9 mouse cellular contexts compared by ENCODE assay signal in the genomic region with DNA sequence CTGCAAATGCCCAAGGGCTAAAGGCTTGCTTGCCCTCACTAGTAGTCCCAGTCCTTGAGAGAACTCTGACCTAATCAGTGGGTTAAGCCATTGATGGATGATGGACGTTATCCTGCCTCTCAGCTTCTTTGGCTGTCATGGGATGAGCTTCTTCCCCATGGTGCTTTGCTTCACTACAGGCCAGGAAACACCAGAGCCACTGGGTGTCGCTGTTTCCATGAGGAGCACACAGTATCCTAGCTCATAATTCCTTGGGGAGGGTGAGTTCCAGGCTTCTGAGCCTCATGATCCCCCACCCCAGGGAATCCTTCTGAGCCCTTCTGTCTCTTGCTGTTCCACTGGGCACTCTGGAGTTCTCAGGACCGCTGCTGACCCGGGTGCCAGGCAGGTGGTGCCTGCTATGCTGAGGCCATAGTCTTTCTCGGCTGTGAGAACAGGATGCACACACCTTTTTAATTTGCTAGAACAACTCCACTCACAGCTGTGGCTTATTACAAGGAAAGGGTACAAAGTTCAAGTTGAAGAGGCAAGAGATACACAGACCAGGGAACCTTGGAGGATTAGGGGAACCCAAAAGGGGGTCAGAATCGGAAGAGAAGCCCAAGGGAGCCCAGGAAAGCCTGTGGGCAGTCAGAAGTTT. TPM values are rescaled to one million over a fixed set of nuclear protein-coding genes. Genes with fewer than 3 reads are reported as not detected.
DNase-seq lines count a peak whose midpoint lies in the region; ATAC-seq and TF ChIP-seq lines count a peak whose summit lies in the region.
"Had no signal": no experiment of that assay in that cellular context is flagged by ENCODE, and none has a peak within 500 bp of the region (broad histone marks: within the 10 kb centered on the region; RNA-seq: fewer than 3 reads in every experiment).

No protein-coding gene starts in this region.

- H3K4me2 ChIP-seq in embryonic facial prominence, embryonic 11.5 days (ENCODE audit: low read depth, low read length): no peak overlapping the region
- H3K4me2 ChIP-seq in intestine, embryonic 15.5 days (replicated peaks): no peak overlapping the region
- H3K4me2 ChIP-seq in midbrain, postnatal 0 days (ENCODE audit: low read depth, low read length, poor library complexity, severe bottlenecking): no peak overlapping the region

- H3K9me3 ChIP-seq in heart, embryonic 10.5 days: no peaks in the 10 kb centered on the region
- H3K9me3 ChIP-seq in embryonic facial prominence, embryonic 11.5 days (replicated peaks; ENCODE audit: control insufficient read depth, low read length): no peaks in the 10 kb centered on the region
- no peaks in the 10 kb centered on the region for H3K9me3 ChIP-seq in intestine, embryonic 15.5 days
- no peaks in the 10 kb centered on the region for H3K9me3 ChIP-seq in midbrain, postnatal 0 days (ENCODE audit: low read length)

- no peaks in the 10 kb centered on the region for H3K4me1 ChIP-seq in heart, embryonic 10.5 days
- H3K4me1 ChIP-seq in embryonic facial prominence, embryonic 11.5 days (ENCODE audit: control insufficient read depth, insufficient read depth, low read length): no peaks in the 10 kb centered on the region
- H3K4me1 ChIP-seq in intestine, embryonic 15.5 days (replicated peaks): 0 out of 2 replicates have a peak, but pooled peaks cover 4% of the 10 kb centered on the region
- H3K4me1 ChIP-seq in midbrain, postnatal 0 days (ENCODE audit: insufficient read depth, low read length): no peaks in the 10 kb centered on the region

- peak; percentile 80 for TF ChIP-seq CTCF in midbrain, postnatal 0 days (IDR thresholded peaks at IDR 0.05)

- peaks cover 51% of the 10 kb centered on the region; the same call in 1 of the 2 replicates for H3K27me3 ChIP-seq in heart, embryonic 10.5 days (ENCODE audit: insufficient read depth, poor library complexity, severe bottlenecking)
- no peaks in the 10 kb centered on the region for H3K27me3 ChIP-seq in embryonic facial prominence, embryonic 11.5 days (ENCODE audit: control insufficient read depth, insufficient read depth, low read length)
- H3K27me3 ChIP-seq in intestine, embryonic 15.5 days (replicated peaks): no peaks in the 10 kb centered on the region
- H3K27me3 ChIP-seq in midbrain, postnatal 0 days (ENCODE audit: insufficient read depth, low read length): no peaks in the 10 kb centered on the region

- no peak overlapping the region for H3K27ac ChIP-seq in heart, embryonic 10.5 days
- H3K27ac ChIP-seq in embryonic facial prominence, embryonic 11.5 days (replicated peaks; ENCODE audit: low read depth, low read length): no peak overlapping the region
- no peak overlapping the region for H3K27ac ChIP-seq in intestine, embryonic 15.5 days
- H3K27ac ChIP-seq in midbrain, postnatal 0 days (ENCODE audit: low read depth, low read length): no peak overlapping the region

- peak; percentile 58 to 72 for DNase-seq in heart, postnatal 14 days
- no peak for DNase-seq in heart, embryonic 10.5 days (ENCODE audit: low spot score)
- peak; percentile 77 for DNase-seq in adrenal gland, postnatal 10 days
- peak; percentile 71 for DNase-seq in embryonic facial prominence, embryonic 11.5 days (ENCODE audit: low spot score)
- peak; percentile 83 to 85 for DNase-seq in left cerebral cortex, postnatal 14 days (ENCODE audit: low spot score in 2 of 2)
- peak; percentile 80 for DNase-seq in midbrain, postnatal 0 days (ENCODE audit: low spot score)

- H3K4me3 ChIP-seq in heart, embryonic 10.5 days: no peak overlapping the region
- H3K4me3 ChIP-seq in embryonic facial prominence, embryonic 11.5 days (ENCODE audit: low read depth, low read length): no peak overlapping the region
- no peak overlapping the region for H3K4me3 ChIP-seq in intestine, embryonic 15.5 days (replicated peaks)
- no peak overlapping the region for H3K4me3 ChIP-seq in midbrain, postnatal 0 days (ENCODE audit: low read depth, low read length)
- H3K4me3 ChIP-seq: megakaryocyte, embryonic 14.5 days had no signal

- intact Hi-C loops in heart, postnatal 14 days (cut with DNase I): loop anchor here (5.0 kb wide), 1 partner anchor 172 kb away; no protein-coding TSS in a partner anchor
- intact Hi-C loops in left cerebral cortex, postnatal 14 days (cut with DNase I): no loop called here

- ATAC-seq in embryonic facial prominence, embryonic 11.5 days (replicated peaks; ENCODE audit: insufficient number of reproducible peaks, low FRiP score, low TSS enrichment, low read depth): peak; percentile 59; the same call in 1 of the 2 replicates
- ATAC-seq in intestine, embryonic 15.5 days: peak; percentile 77
- peak; percentile 70 for ATAC-seq in midbrain, postnatal 0 days (ENCODE audit: low FRiP score)
- ATAC-seq in activated CD4-positive, CD25-positive, alpha-beta regulatory T cell, adult 4 months: no peak

- H3K9ac ChIP-seq in embryonic facial prominence, embryonic 11.5 days (replicated peaks; ENCODE audit: low read length): no peak overlapping the region
- no peak overlapping the region for H3K9ac ChIP-seq in intestine, embryonic 15.5 days
- no peak overlapping the region for H3K9ac ChIP-seq in midbrain, postnatal 0 days (replicated peaks; ENCODE audit: low read length, poor library complexity, severe bottlenecking)

- WGBS in heart, embryonic 10.5 days: 27% methylated on average over 6 of the region's 6 CpGs
- WGBS in embryonic facial prominence, embryonic 11.5 days: 18% methylated on average over 6 of the region's 6 CpGs
- 28% methylated on average over 6 of the region's 6 CpGs for WGBS in intestine, embryonic 15.5 days
- WGBS in midbrain, postnatal 0 days: 28% methylated on average over 6 of the region's 6 CpGs

- no peaks in the 10 kb centered on the region for H3K36me3 ChIP-seq in heart, embryonic 10.5 days
- no peaks in the 10 kb centered on the region for H3K36me3 ChIP-seq in embryonic facial prominence, embryonic 11.5 days (replicated peaks; ENCODE audit: control insufficient read depth, insufficient read depth, low read depth, low read length)
- no peaks in the 10 kb centered on the region for H3K36me3 ChIP-seq in intestine, embryonic 15.5 days
- H3K36me3 ChIP-seq in midbrain, postnatal 0 days (ENCODE audit: insufficient read depth, low read length): no peaks in the 10 kb centered on the region

RNA-seq across cellular contexts. Expression of a gene that starts 6.2 kb away (rescaled TPM):
- total RNA-seq in heart, postnatal 14 days (2021): not detected
- 0.50 TPM in 1 of 2 replicates, not detected in the other for polyA plus RNA-seq in heart, embryonic 10.5 days (2016; fragmentation: Nextera tagmentation; extraction: Ambion mirVana)
- 10 to 100 TPM; 20.0 to 46.3 TPM for total RNA-seq in adrenal gland, postnatal 10 days (2021)
- not detected in 2 replicates for polyA plus RNA-seq in embryonic facial prominence, embryonic 11.5 days (2014; fragmentation: Nextera tagmentation; extraction: Ambion mirVana)
- 0.59 and 0.62 TPM in 2 replicates for polyA plus RNA-seq in intestine, embryonic 15.5 days (2015; fragmentation: Nextera tagmentation; extraction: Ambion mirVana)
- not detected for total RNA-seq in left cerebral cortex, postnatal 14 days (2021)
- total RNA-seq in midbrain, postnatal 0 days (2014; rRNA removed): not detected in 2 replicates
- not detected in 2 replicates for polyA plus RNA-seq in midbrain, postnatal 0 days (2015; fragmentation: Nextera tagmentation; extraction: Ambion mirVana)
- not detected for polyA plus RNA-seq in activated CD4-positive, CD25-positive, alpha-beta regulatory T cell, adult 4 months (2017; shearing (Covaris generic))

RNA-seq across cellular contexts. Expression of a gene that starts 27.1 kb away (rescaled TPM):
- total RNA-seq in heart, postnatal 14 days (2021): 1 to 10 TPM; 1.7 to 2.6 TPM
- polyA plus RNA-seq in heart, embryonic 10.5 days (2016; fragmentation: Nextera tagmentation; extraction: Ambion mirVana): 5.1 and 5.4 TPM in 2 replicates
- 10 to 100 TPM; 15.6 to 29.2 TPM for total RNA-seq in adrenal gland, postnatal 10 days (2021)
- 19.9 and 26.0 TPM in 2 replicates for polyA plus RNA-seq in embryonic facial prominence, embryonic 11.5 days (2014; fragmentation: Nextera tagmentation; extraction: Ambion mirVana)
- polyA plus RNA-seq in intestine, embryonic 15.5 days (2015; fragmentation: Nextera tagmentation; extraction: Ambion mirVana): 18.3 and 21.4 TPM in 2 replicates
- 100 to 1,000 TPM; 813 to 815 TPM for total RNA-seq in left cerebral cortex, postnatal 14 days (2021)
- total RNA-seq in midbrain, postnatal 0 days (2014; rRNA removed): 677 and 686 TPM in 2 replicates
- 690 and 716 TPM in 2 replicates for polyA plus RNA-seq in midbrain, postnatal 0 days (2015; fragmentation: Nextera tagmentation; extraction: Ambion mirVana)
- polyA plus RNA-seq in activated CD4-positive, CD25-positive, alpha-beta regulatory T cell, adult 4 months (2017; shearing (Covaris generic)): not detected

RNA-seq across cellular contexts. Expression of a gene that starts 31.9 kb away (rescaled TPM):
- total RNA-seq in heart, postnatal 14 days (2021): not detected
- 0.06 and 0.30 TPM in 2 replicates for polyA plus RNA-seq in heart, embryonic 10.5 days (2016; fragmentation: Nextera tagmentation; extraction: Ambion mirVana)
- total RNA-seq in adrenal gland, postnatal 10 days (2021): not detected
- 0.08 and 0.36 TPM in 2 replicates for polyA plus RNA-seq in embryonic facial prominence, embryonic 11.5 days (2014; fragmentation: Nextera tagmentation; extraction: Ambion mirVana)
- polyA plus RNA-seq in intestine, embryonic 15.5 days (2015; fragmentation: Nextera tagmentation; extraction: Ambion mirVana): 8.7 and 10.4 TPM in 2 replicates
- not detected for total RNA-seq in left cerebral cortex, postnatal 14 days (2021)
- 0.88 TPM in 1 of 2 replicates, not detected in the other for total RNA-seq in midbrain, postnatal 0 days (2014; rRNA removed)
- polyA plus RNA-seq in midbrain, postnatal 0 days (2015; fragmentation: Nextera tagmentation; extraction: Ambion mirVana): 0.07 and 0.10 TPM in 2 replicates
- not detected for polyA plus RNA-seq in activated CD4-positive, CD25-positive, alpha-beta regulatory T cell, adult 4 months (2017; shearing (Covaris generic))

RNA-seq across cellular contexts. Expression of a gene that starts 39.7 kb away (rescaled TPM):
- total RNA-seq in heart, postnatal 14 days (2021): under 1 TPM; 0.20 to 0.24 TPM
- polyA plus RNA-seq in heart, embryonic 10.5 days (2016; fragmentation: Nextera tagmentation; extraction: Ambion mirVana): 0.14 and 0.30 TPM in 2 replicates
- total RNA-seq in adrenal gland, postnatal 10 days (2021): under 1 TPM; 0.06 to 0.15 TPM
- polyA plus RNA-seq in embryonic facial prominence, embryonic 11.5 days (2014; fragmentation: Nextera tagmentation; extraction: Ambion mirVana): 0.14 and 0.25 TPM in 2 replicates
- polyA plus RNA-seq in intestine, embryonic 15.5 days (2015; fragmentation: Nextera tagmentation; extraction: Ambion mirVana): 0.04 and 0.13 TPM in 2 replicates
- under 1 TPM; 0.07 to 0.19 TPM for total RNA-seq in left cerebral cortex, postnatal 14 days (2021)
- total RNA-seq in midbrain, postnatal 0 days (2014; rRNA removed): 1.2 and 1.4 TPM in 2 replicates
- polyA plus RNA-seq in midbrain, postnatal 0 days (2015; fragmentation: Nextera tagmentation; extraction: Ambion mirVana): 0.54 and 0.84 TPM in 2 replicates
- not detected for polyA plus RNA-seq in activated CD4-positive, CD25-positive, alpha-beta regulatory T cell, adult 4 months (2017; shearing (Covaris generic))

Comparison
In these comparisons a context has a peak if more than half of its experiments do, and no peak if none do; other contexts are left out.
1. RNA of a gene that starts 27.1 kb away (polyA plus RNA-seq): 690 to 716 TPM in midbrain, postnatal 0 days; 19.9 to 26.0 TPM in embryonic facial prominence, embryonic 11.5 days, 18.3 to 21.4 TPM in intestine, embryonic 15.5 days, 5.1 to 5.4 TPM in heart, embryonic 10.5 days and not detected in activated CD4-positive, CD25-positive, alpha-beta regulatory T cell, adult 4 months; every median in the first group is over 10 times any median in the second.